20 mouse cellular contexts compared by ENCODE assay signal in the genomic region with DNA sequence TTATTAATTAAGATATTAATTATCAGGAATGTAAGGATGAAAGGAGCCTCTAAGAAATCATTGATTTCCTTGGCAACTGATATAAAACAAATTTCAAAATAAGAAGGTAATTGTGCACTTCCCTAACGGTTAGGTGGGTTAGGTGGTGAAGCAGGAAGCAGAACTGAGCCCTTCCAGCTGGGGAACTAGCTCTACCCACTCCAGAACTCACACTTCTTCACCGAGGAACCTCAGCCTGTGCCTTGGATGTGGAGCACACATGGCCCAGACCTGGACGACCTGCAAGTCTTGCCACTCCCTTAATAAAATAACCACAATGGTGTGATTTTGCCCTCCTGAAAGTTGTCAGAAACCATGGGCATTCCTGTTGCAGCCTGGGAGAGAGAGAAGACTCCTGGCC. TPM values are rescaled to one million over a fixed set of nuclear protein-coding genes. Genes with fewer than 3 reads are reported as not detected.
DNase-seq lines count a peak whose midpoint lies in the region; ATAC-seq lines count a peak whose summit lies in the region.
"Had no signal": no experiment of that assay in that cellular context is flagged by ENCODE, and none has a peak within 500 bp of the region (broad histone marks: within the 10 kb centered on the region; RNA-seq: fewer than 3 reads in every experiment).

No protein-coding gene starts in this region.

- H3K27me3 ChIP-seq in limb, embryonic 11.5 days (ENCODE audit: control insufficient read depth, insufficient read depth, low read length), result no peaks in the 10 kb centered on the region
- H3K27me3 ChIP-seq: embryonic facial prominence, embryonic 12.5 days; heart, embryonic 15.5 days; hindbrain, embryonic 13.5 days had no signal

- 60% methylated on average over 3 of the region's 3 CpGs for WGBS in limb, embryonic 11.5 days

- 0 out of 2 replicates have a peak, but pooled peaks have one; percentile 39 for ATAC-seq in common myeloid progenitor, adult 5-6 weeks (replicated peaks; ENCODE audit: low read depth, poor library complexity, severe bottlenecking)
- no peak for ATAC-seq in limb, embryonic 11.5 days (ENCODE audit: insufficient number of reproducible peaks, low FRiP score, low TSS enrichment, low read depth)
- ATAC-seq in megakaryocyte progenitor cell, adult 5-6 weeks (replicated peaks; ENCODE audit: poor library complexity), result 0 out of 2 replicates have a peak, but pooled peaks have one; percentile 26
- ATAC-seq: activated CD4-positive, CD25-positive, alpha-beta regulatory T cell, adult 4 months; forebrain, embryonic 14.5 days had no signal

- peaks cover 6% of the 10 kb centered on the region; the same call in 1 of the 2 replicates for H3K4me1 ChIP-seq in limb, embryonic 11.5 days (ENCODE audit: control insufficient read depth, insufficient read depth, low read length)

- H3K9ac ChIP-seq in limb, embryonic 11.5 days (ENCODE audit: low read length), result no peak overlapping the region
- H3K9ac ChIP-seq: embryonic facial prominence, embryonic 12.5 days; heart, embryonic 15.5 days; hindbrain, embryonic 13.5 days had no signal

- no peaks in the 10 kb centered on the region for H3K9me3 ChIP-seq in limb, embryonic 11.5 days (ENCODE audit: control insufficient read depth, low read length)
- H3K9me3 ChIP-seq: embryonic facial prominence, embryonic 12.5 days; heart, embryonic 10.5 days; heart, embryonic 15.5 days; hindbrain, embryonic 13.5 days had no signal

- intact Hi-C loops in left cerebral cortex, postnatal 25 days (cut with DNase I), result no loop called here

- peak; percentile 67 for DNase-seq in heart, adult 11 months
- no peak for DNase-seq in heart, adult 8-10 months (ENCODE audit: low spot score)
- no peak for DNase-seq in limb, embryonic 11.5 days (ENCODE audit: low spot score)
- no peak for DNase-seq in left cerebral cortex, postnatal 25 days (ENCODE audit: low spot score in 2 of 2)
- DNase-seq in cerebellum, adult 11 months, result no peak
- DNase-seq: adrenal gland, postnatal 14 days; cerebellum, adult 18-20 months; cerebellum, postnatal 10 days; embryo, embryonic 11 days; gastrocnemius, adult 2 months; gastrocnemius, postnatal 25 days; heart, postnatal 14 days had no signal

- no peak overlapping the region for H3K4me3 ChIP-seq in limb, embryonic 11.5 days (ENCODE audit: low read depth, low read length)
- H3K4me3 ChIP-seq: embryonic facial prominence, embryonic 12.5 days; gastrocnemius, adult 2 months; heart, embryonic 10.5 days; heart, embryonic 15.5 days; hindbrain, embryonic 13.5 days had no signal

- H3K4me2 ChIP-seq in limb, embryonic 11.5 days (ENCODE audit: low read depth, severe bottlenecking), result no peak overlapping the region
- H3K4me2 ChIP-seq: embryonic facial prominence, embryonic 12.5 days; heart, embryonic 15.5 days; hindbrain, embryonic 13.5 days had no signal

- H3K36me3 ChIP-seq in limb, embryonic 11.5 days (ENCODE audit: control insufficient read depth, insufficient read depth, low read length), result no peaks in the 10 kb centered on the region
- H3K36me3 ChIP-seq: embryonic facial prominence, embryonic 12.5 days; heart, embryonic 10.5 days; heart, embryonic 15.5 days; hindbrain, embryonic 13.5 days had no signal

- H3K27ac ChIP-seq in limb, embryonic 11.5 days (replicated peaks; ENCODE audit: low read depth, low read length), result 0 out of 2 replicates have a peak overlapping the region, but pooled peaks have one; percentile 95
- H3K27ac ChIP-seq: gastrocnemius, adult 2 months; hindbrain, embryonic 13.5 days had no signal

RNA-seq across cellular contexts. Expression of a gene that starts 35.2 kb away (rescaled TPM):
- total RNA-seq in heart, adult 8-10 months (2022), result 10 to 100 TPM; 42.1 to 56.5 (median 53.1) TPM
- total RNA-seq in common myeloid progenitor, adult 5-6 weeks (2017), result 245 and 306 TPM in 2 replicates
- polyA plus RNA-seq in limb, embryonic 11.5 days (2014; fragmentation: Nextera tagmentation; extraction: Ambion mirVana), result 155 and 168 TPM in 2 replicates
- 133 and 156 TPM in 2 replicates for total RNA-seq in megakaryocyte progenitor cell, adult 5-6 weeks (2015)
- 107 and 130 TPM in 2 replicates for total RNA-seq in megakaryocyte progenitor cell, adult 5-6 weeks (2017)
- 100 to 1,000 TPM; 105 to 110 TPM for total RNA-seq in left cerebral cortex, postnatal 25 days (2021)
